Mouse (Mus musculus) C3H10T1/2 (cell line): ENCODE measurements around the gene Pkd1l3. TPM values are rescaled to one million over a fixed set of nuclear protein-coding genes. Genes with fewer than 3 reads are reported as not detected.

Experiments used
- polyA plus RNA-seq, 2 experiments: library from polyadenylated mRNA; unstranded; fragments of >200 nt; fragmentation: generic; extraction: Trizol; gene quantifications; one replicate each; pipeline ENCODE4 v1.2.1; 2012; ENCODE audit warnings: missing spikeins in 2 of 2

Gene Pkd1l3
- polyA plus RNA-seq = not detected

DNA sequence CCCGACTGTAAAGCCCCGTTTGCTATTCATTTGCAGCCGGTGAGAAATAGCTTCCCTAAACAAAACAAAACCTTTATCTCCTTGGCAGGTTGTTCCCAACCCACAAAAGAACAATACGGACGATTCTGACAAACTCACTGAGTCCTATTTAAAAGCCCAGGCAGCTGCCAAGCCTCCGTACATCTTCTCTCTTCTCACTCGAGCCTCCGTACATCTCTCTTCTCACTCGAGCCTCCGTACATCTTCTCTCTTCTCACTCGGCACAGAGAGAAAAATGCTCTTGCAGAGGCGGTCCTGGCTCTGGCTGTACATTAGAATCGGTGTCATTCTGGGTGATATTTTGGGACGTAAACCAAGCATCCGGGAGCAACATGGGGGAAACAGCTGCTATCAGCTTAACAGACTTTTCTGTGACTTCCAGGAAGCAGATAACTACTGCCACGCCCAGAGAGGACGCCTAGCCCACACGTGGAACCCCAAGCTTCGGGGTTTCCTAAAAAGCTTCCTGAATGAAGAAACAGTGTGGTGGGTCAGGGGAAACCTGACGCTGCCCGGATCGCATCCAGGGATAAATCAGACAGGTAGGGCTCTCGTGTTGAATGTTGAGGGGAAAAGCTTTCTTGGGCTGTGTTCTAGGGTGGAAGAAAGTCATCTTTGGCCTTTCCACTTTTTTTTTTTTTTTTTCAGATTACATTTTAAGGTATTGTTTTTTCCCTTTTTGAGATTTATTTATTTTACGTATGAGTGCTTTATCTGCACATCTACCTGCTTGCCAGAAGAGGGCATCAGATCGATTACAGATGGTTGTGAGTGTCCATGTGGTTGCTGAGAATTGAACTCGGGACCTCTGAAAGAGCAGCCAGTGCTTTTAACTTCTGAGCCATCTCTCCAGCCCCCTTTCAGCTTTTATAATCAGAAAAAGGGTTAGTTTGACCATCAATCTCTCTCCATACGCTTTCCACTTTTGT lies at the start of gene Pkd1l3:
Gene Pkd1l3 (plus strand): TSS at position 275 of the 968 bp plus-strand sequence.

DNA sequence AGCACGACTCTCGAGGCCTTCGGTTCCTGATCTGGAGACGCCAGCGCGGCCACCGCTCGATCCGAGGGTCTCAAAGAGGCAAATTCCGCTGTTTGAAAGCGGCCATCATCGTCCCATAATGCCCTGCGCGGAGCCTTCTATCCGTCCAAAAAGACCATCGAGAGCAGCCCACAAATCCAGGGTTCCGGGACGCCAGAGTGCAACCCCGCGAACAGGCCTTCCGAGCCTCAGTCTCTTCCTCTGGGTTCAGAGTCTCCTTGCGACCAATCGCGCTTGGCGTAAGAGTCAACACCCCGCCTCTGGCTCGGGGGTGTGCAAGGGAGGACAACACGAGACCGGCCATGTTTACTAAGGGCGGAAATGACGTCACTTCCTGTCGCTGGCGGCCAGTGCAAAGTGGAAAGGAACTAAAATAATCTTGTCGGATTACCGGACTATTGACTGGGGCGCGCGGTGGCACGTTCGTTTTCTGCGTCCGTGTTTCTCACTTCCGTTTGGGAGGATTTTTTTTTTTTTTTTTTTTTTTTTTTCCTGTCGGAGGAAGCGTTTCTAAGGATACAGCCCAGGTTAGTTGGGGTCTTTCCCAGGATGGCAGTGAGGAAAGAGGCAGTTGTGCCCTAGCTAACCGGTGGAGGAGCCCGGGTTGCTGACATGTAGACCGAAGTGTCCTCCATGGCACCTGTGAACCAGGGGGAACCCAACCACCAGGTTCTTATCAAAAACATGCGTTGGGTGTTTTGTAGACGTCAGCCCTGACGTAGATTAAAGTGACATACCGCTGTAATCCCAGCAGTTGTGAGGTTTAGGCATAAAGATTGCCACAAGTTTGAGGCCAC lies 48.6 kb upstream of the Pkd1l3 start, which contains the start of the genes Dhx38 and Txnl4b:
Gene Dhx38 (minus strand): TSS at position 364 of the 836 bp plus-strand sequence.
Gene Txnl4b (plus strand): TSS at position 395 of the 836 bp plus-strand sequence.

DNA sequence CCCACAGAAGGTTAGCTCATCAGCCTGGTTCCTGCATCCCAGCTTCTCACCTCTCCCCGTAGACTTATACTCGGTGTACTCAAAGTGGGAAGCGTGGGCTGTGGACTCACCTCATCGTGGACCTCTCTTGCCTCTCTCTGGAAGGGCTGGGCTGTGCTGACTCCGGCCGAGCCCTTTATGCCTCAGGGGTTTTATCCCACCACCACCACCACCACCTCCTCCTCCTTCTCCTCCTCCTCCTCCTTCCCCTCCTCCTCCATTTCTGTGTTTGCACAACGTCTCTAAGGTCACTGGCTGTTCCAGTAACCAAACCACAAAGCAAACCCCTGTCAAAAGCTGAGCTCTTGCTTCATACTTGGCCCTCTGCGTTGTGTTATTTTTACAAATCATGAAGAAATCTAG lies 35.4 kb upstream of the Pkd1l3 start, which contains the start of gene Hp:
Gene Hp (minus strand): TSS at position 273 of the 402 bp plus-strand sequence.

DNA sequence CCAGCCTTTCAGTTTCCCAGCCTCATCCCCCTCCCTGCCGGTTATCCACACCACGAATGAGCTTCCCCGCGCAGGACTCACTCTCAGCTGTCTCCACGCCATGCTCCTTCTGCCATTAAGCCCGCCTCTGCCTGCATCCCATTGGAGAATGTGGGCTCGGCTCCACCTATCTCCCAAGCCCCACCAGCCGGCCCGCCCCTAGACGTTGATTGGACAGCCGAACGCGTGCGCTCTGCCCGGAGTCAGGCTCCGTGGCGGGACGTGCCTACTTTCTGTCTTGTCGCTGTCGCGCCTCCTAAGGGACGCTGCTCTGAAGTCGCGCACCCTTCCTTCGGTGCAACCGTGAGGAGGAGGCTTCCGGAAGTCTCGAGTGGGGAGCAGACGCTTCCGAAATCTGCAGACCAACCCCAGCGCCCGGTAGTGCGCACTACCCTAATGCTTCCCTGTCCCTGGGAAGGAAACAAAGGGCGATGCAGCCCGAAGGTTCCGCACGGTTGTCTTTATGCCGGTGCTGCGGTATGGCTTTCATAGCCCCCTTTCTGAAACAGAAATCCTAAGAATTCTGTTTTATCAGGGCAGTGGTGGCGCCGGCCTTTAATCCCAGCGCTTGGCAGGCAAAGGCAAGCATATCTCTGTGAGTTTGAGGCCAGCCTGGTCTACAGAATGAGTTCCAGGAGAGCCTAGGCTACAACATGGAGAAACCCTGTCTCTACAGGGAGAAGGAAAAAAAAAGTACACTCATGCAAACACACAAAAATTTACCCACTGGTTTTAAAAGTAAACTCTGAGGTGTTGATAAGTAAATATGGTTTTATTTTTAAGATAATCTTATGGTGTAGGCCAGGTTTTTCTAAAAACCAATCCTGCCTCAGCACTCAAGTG lies 5.8 kb upstream of the Pkd1l3 start, which contains the start of gene Dhodh:
Gene Dhodh (minus strand): TSS at position 403 of the 882 bp plus-strand sequence.

DNA sequence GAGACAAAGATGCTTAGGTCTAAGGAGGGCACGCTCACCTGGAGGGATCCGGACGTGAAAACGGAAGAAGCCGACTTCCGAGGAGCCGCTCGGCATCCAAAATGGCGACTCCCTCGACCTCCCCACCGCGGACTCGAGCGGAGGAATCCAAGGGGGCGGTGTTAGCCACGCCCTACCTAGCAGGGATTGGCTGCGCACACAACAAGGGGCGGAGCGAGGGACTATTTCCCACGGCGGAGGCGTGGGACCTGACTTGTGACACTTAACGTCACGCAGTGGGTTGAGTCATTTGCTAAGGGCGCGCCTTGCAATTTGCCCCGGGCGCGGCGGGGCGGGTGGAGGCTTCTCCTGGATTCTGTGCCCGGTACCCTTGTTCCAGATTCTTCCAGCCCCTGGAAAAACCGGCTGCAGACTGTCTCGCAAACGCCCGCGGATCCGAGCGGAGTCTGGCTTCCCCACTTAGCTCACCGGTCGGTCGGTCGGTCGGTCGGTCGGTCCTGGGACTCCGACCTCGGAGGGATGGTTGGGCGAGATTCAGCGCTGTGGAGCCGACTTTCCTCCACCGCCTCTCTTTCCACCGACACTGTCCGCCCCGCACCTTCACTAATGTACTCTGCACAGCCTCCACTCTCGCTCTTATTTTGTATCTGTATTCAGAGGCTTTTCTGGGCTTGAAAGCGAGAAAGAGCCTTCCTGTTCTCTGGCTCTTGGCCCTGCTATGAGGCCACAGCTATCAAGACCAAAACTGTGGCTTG lies 79.0 kb downstream of the Pkd1l3 start, which contains the start of gene Ist1:
Gene Ist1 (minus strand): TSS at position 115 of the 755 bp plus-strand sequence.

DNA sequence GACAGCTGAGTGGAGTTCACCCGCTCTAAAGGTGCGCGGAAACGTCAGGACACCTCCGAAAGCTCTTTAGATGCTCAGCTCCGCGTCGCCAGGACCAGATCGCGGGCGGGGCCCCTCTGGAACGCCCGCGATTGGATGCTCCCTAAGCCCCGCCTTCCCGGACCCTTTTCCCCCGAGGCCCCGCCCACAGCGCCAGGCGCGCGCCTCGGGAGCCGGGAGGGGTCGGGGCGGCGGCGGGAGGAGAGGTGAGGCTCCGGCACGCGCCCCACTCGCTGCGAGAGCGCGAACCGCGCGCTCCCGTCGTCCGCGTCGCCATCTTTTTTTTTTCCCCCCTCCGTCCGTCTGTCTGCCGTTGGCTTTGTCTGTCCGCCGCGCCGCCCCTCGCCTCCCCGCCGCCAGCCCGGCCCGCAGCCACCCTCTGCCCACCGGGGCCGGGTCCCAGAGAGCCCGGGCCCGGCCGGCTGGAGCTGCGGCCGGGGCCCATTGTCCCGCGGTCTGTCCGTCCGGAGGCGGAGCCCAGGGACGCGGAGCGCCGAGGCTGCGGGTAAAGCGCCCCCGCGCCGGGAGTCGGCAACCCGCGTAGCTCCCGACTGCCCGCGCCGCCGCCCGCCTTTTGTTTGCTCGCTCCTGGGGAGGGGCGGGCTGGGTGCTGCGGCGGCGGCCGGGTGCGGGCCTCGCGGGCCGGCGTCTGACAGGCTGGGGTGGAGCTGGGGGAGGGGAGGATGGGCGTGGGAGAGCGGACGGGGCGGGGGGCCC lies 91.2 kb downstream of the Pkd1l3 start, which contains the start of gene Zfp821:
Gene Zfp821 (plus strand): TSS at position 227 of the 756 bp plus-strand sequence.

Other genes with a start within 250 kb of the Pkd1l3 start
- gene Pmfbp1, start 120.5 kb upstream of the Pkd1l3 start, polyA plus RNA-seq = not detected
- 10 to 100 TPM in 1 of 2 experiments, 1 to 10 TPM in 1; 8.4 to 25.3 TPM for gene Dhx38, start 48.7 kb upstream of the Pkd1l3 start, polyA plus RNA-seq
- 10 to 100 TPM in 1 of 2 experiments, 1 to 10 TPM in 1; 3.0 to 12.8 TPM for gene Txnl4b, start 48.6 kb upstream of the Pkd1l3 start, polyA plus RNA-seq
- 1 to 10 TPM in 1 of 2 experiments, under 1 TPM in 1; 0.04 to 4.0 TPM for gene Hp, start 35.3 kb upstream of the Pkd1l3 start, polyA plus RNA-seq
- 10 to 100 TPM; 12.3 to 14.9 TPM for gene Dhodh, start 5.8 kb upstream of the Pkd1l3 start, polyA plus RNA-seq
- 10 to 100 TPM; 16.1 to 38.3 TPM for gene Ist1, start 78.7 kb downstream of the Pkd1l3 start, polyA plus RNA-seq
- 10 to 100 TPM in 1 of 2 experiments, 1 to 10 TPM in 1; 4.8 to 20.6 TPM for gene Zfp821, start 91.0 kb downstream of the Pkd1l3 start, polyA plus RNA-seq
- gene Atxn1l, start 123.2 kb downstream of the Pkd1l3 start, polyA plus RNA-seq = 1 to 10 TPM; 4.4 to 7.7 TPM
- gene Ap1g1, start 164.0 kb downstream of the Pkd1l3 start, polyA plus RNA-seq = 10 to 100 TPM in 1 of 2 experiments, 1 to 10 TPM in 1; 3.8 to 22.8 TPM